Mouse (Mus musculus) lung, embryonic 15.5 days (tissue): Measurements from ENCODE around the gene Skap1. TPM values are rescaled to one million over a fixed set of nuclear protein-coding genes. Genes with fewer than 3 reads are reported as not detected.

Experiments
- ATAC-seq: fragments of 200-750 bp; cut with Nextera tagmentation; 2 replicates; pipeline ENCODE4 v1.8.0; 2017; ENCODE audit warnings: moderate number of reproducible peaks, borderline replicate concordance; ENCODE audit not compliant: low FRiP score, low TSS enrichment; ENCODE audit errors: extremely low read depth
- H3K27ac ChIP-seq: fragments of 300-500 bp; sonication (generic); 2 replicates; pipeline ENCODE4 v1.5.1; 2015; ENCODE audit warnings: moderate library complexity, mild to moderate bottlenecking, inconsistent platforms
- H3K27me3 ChIP-seq: fragments of 300-500 bp; sonication (generic); 2 replicates; pipeline ENCODE4 v1.6.1; 2015; ENCODE audit warnings: inconsistent platforms
- H3K36me3 ChIP-seq: fragments of 300-500 bp; sonication (generic); 2 replicates; pipeline ENCODE4 v1.6.1; 2015; ENCODE audit warnings: inconsistent platforms
- H3K4me1 ChIP-seq: fragments of 300-500 bp; sonication (generic); 2 replicates; pipeline ENCODE4 v1.6.1; 2015; ENCODE audit warnings: inconsistent platforms
- H3K4me2 ChIP-seq: fragments of 300-500 bp; sonication (generic); 2 replicates; pipeline ENCODE4 v1.6.1; 2015; ENCODE audit warnings: inconsistent platforms, mild to moderate bottlenecking, moderate library complexity
- H3K4me3 ChIP-seq: fragments of 300-500 bp; sonication (generic); 2 replicates; pipeline ENCODE4 v1.5.1; 2015; ENCODE audit warnings: mild to moderate bottlenecking, inconsistent platforms
- H3K9ac ChIP-seq: fragments of 300-500 bp; sonication (generic); 2 replicates; pipeline ENCODE4 v1.6.1; 2015; ENCODE audit warnings: inconsistent platforms
- H3K9me3 ChIP-seq: fragments of 300-500 bp; sonication (generic); 2 replicates; pipeline ENCODE4 v1.6.1; 2016; ENCODE audit warnings: inconsistent platforms
- WGBS: fragments of 180-500 bp; shearing (Covaris S2); methylation state at CpG from one replicate; pipeline ENCODE4 v1.1.7; 2015; 5-methylcytosine and 5-hydroxymethylcytosine counted together
- polyA plus RNA-seq: library from polyadenylated mRNA; unstranded; fragments of >200 nt; fragmentation: Nextera tagmentation; extraction: Ambion mirVana; gene quantifications from 2 replicates; pipeline ENCODE4 v1.2.1, GENCODE M21; 2015

The Skap1 gene
- polyA plus RNA-seq, 1 experiment from 2014 or later, result 6.6 TPM

DNA sequence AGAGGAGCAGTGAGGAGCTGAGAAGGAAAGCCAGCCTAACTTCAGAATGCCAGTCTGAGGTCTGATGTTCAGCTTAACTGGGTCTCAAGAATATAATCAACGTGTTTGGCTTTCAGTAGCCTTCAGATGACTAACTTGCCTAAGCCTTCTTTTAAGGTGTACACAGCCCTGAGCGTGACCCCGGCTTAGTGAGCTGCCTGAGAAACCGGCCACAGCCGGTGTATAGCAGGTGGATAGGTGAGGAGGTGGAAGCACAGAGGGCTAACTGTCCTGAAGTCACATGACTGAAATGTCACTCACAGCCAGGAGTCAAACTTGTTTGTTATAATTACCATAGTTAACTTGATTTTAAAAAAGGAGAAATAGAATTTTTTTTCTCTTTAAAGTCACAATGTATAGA is 175.4 kb downstream of the Skap1 start:
- ATAC-seq, result no peak
- no peak overlapping the region for H3K27ac ChIP-seq
- H3K4me3 ChIP-seq, result no peak overlapping the region
- H3K36me3 ChIP-seq, result no peaks in the 10 kb centered on the region
- no peaks in the 10 kb centered on the region; the same call in 1 of the 2 replicates for H3K27me3 ChIP-seq
- peaks cover 5% of the 10 kb centered on the region; the same call in 1 of the 2 replicates for H3K4me1 ChIP-seq
- 46% methylated on average over 5 of the region's 5 CpGs for WGBS
- no peak overlapping the region for H3K4me2 ChIP-seq
- H3K9ac ChIP-seq, result no peak overlapping the region
- H3K9me3 ChIP-seq, result no peaks in the 10 kb centered on the region

DNA sequence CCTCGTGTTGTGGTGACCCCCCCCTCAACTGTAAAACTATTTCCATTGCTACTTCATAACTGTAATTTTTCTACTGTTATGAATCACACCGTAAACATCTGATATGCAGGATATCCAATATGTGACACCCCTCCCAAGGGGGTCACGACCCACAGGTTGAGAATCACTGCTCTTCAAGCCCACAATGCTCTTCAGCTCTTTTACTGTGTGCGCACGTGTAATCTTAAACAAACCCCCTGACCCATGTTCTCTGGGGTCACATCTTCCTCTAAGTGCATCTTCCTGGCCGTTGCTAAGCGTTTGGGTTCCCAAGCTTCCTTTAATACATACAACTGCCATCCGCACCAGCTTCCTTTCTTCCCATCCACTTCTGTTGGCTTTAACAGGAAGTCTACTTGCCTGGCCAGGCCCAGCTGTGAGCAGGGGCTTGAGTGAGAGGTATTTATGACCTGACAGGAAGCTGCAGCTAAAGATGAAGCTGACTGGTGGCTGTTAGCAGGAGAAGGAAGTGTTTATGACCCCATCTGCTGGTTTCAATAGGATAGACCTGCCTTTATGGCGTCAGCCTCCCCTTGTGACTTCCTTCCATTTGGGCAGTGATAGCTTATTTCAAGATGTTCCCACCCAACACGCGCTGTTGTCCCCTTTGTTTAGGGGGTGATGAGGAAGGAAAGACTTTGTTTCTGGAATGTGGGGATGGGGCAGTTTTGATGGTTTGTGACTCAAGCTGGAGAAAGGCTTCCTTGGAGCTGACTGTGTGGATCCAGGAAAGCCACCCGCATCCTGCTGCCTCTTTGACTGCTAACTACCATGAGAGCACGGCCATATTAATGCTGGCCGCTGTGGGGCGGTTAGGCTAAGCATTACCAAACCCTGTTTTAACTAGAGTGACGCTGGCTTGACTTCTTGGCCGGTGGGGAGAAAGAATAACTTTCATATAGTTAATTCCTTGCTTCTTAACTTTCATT is 178.1 kb downstream of the Skap1 start:
- Histone ChIP-seq H3K4me2 (no peak overlapping the region), H3K9me3 (no peaks in the 10 kb centered on the region), H3K4me1 (peaks cover 22% of the 10 kb centered on the region; the same call in 1 of the 2 replicates), H3K27ac (peak overlapping the region; percentile 68), H3K36me3 (no peaks in the 10 kb centered on the region), H3K27me3 (no peaks in the 10 kb centered on the region), H3K4me3 (no peak overlapping the region), H3K9ac (no peak overlapping the region)
- WGBS, result 44% methylated on average over 17 of the region's 17 CpGs
- ATAC-seq, result peak; percentile 75

DNA sequence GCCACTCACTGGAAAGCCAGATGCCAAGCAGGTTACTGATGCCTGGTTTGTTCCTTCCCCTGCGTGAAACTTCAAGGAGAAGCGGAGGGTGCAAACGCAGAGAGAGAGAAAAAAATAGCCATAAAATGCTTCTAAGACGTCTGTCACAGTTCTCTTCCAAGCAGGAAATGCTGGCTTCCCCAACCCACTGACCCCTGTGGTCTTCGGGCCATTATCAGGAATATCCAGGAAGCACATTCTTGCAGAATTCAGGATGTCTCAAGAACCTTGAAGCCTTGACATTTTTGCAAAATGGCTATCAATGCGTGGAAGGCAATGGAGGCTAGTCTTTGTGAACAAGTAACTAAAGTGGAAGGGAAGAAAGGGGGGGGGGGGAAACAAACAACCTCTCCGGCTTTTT is 180.6 kb downstream of the Skap1 start:
- no peaks in the 10 kb centered on the region for H3K36me3 ChIP-seq
- 0 out of 2 replicates have a peak overlapping the region, but pooled peaks have one; percentile 8 for H3K27ac ChIP-seq
- no peak overlapping the region for H3K4me2 ChIP-seq
- WGBS, result 57% methylated on average over 7 of the region's 7 CpGs
- H3K9me3 ChIP-seq, result no peaks in the 10 kb centered on the region
- no peak for ATAC-seq
- no peak overlapping the region for H3K9ac ChIP-seq
- peaks cover 22% of the 10 kb centered on the region; the same call in 1 of the 2 replicates for H3K4me1 ChIP-seq
- H3K27me3 ChIP-seq, result no peaks in the 10 kb centered on the region
- no peak overlapping the region for H3K4me3 ChIP-seq

DNA sequence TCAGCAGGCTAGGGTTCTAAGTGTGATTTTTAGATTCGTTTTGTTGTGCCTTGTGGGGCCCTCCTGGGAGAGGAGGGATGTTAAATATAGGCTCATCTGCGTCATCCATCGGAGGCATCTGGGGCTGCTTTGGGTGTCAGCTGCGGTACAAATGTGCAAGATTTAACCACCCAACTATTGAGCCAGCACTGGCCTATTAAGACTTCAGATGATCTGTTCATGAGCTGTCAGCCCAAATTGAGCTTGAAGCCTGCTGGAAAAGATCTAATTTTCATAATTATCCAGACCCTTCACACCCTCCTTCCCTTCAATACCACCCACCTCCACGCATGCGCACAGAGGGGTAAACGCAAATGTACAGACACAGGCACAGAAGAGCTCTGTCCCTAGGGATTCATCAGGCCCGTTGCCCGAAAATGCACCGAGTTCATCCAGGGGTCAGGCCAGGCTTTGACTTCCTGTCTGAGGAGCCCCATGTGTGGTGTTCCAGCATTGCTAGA is 181.2 kb downstream of the Skap1 start:
- H3K9ac ChIP-seq, result no peak overlapping the region
- no peak overlapping the region for H3K27ac ChIP-seq
- H3K36me3 ChIP-seq, result no peaks in the 10 kb centered on the region
- no peak for ATAC-seq
- H3K27me3 ChIP-seq, result no peaks in the 10 kb centered on the region
- H3K4me3 ChIP-seq, result no peak overlapping the region
- H3K4me2 ChIP-seq, result no peak overlapping the region
- no peaks in the 10 kb centered on the region for H3K9me3 ChIP-seq
- peaks cover 22% of the 10 kb centered on the region; the same call in 1 of the 2 replicates for H3K4me1 ChIP-seq
- 43% methylated on average over 10 of the region's 10 CpGs for WGBS

DNA sequence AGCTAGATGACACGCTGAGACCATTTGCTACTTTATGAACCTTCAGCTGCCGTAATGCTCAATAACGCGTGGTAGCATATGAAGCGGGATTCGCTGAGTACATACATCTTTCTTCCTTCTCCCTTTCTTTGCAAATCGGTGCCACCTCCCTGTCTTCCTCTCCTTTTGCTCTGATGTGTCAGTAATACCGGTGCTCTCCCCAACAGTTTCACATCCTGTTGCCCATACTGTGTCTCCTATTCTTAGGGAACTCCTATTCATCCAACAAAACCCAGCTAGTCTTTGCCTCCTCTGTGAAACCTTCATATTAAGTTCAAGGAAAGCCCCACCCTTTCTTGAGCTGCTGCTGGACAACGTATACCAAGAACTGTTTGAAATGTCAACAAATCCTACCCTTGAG is 187.5 kb downstream of the Skap1 start:
- no peak for ATAC-seq
- Histone ChIP-seq H3K27me3 (no peaks in the 10 kb centered on the region; the same call in 1 of the 2 replicates), H3K4me2 (no peak overlapping the region), H3K9me3 (no peaks in the 10 kb centered on the region), H3K9ac (no peak overlapping the region), H3K36me3 (no peaks in the 10 kb centered on the region), H3K27ac (no peak overlapping the region), H3K4me3 (no peak overlapping the region), H3K4me1 (0 out of 2 replicates have a peak, but pooled peaks cover 1% of the 10 kb centered on the region)
- WGBS, result 79% methylated on average over 9 of the region's 9 CpGs

DNA sequence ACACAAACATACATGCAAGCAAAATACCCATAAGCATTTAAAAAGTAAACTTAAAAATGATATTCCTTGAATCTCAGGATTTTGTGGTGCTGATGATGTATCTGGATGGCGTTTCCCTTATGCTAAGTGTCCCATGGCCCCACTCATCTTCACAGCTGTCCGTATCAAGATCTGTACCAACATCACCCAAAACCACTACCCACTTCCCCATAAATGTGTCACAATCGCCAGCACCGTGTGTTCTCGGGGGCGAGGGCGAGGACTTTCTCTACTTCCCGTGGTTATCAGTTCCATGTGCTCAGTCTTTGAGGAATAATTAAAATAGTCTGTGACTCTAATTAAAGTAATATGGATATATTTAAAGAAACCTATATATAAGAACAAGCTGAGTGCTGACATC is 189.5 kb downstream of the Skap1 start:
- H3K27me3 ChIP-seq, result no peaks in the 10 kb centered on the region; the same call in 1 of the 2 replicates
- H3K9ac ChIP-seq, result no peak overlapping the region
- H3K4me3 ChIP-seq, result no peak overlapping the region
- no peak for ATAC-seq
- no peak overlapping the region for H3K27ac ChIP-seq
- H3K36me3 ChIP-seq, result no peaks in the 10 kb centered on the region
- 89% methylated on average over 8 of the region's 8 CpGs for WGBS
- H3K4me1 ChIP-seq, result 0 out of 2 replicates have a peak, but pooled peaks cover 3% of the 10 kb centered on the region
- no peaks in the 10 kb centered on the region for H3K9me3 ChIP-seq
- H3K4me2 ChIP-seq, result no peak overlapping the region

DNA sequence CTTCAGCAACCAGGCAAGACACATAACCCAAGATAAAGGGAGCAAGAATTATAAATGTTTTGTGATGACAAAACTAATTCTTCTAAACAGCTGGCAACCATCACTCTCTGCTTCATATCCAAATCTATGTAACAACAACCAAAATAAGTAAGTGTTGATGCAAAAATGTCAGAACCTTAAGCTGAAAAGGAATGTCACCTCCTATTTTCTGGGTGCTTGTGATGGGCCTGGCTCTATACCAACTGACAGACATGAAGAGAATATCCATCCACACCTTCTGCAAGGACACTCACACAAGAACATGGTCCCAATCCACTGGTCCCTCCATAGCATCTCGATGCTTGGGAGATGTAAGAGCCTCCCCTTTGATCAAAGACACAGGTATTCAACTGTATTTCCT is 194.0 kb downstream of the Skap1 start:
- peak; percentile 70 for ATAC-seq
- WGBS, result 39% methylated on average over 1 of the region's 1 CpGs
- peaks cover 9% of the 10 kb centered on the region; the same call in 1 of the 2 replicates for H3K27me3 ChIP-seq
- no peak overlapping the region for H3K9ac ChIP-seq
- H3K4me1 ChIP-seq, result 0 out of 2 replicates have a peak, but pooled peaks cover 3% of the 10 kb centered on the region
- no peak overlapping the region for H3K27ac ChIP-seq
- H3K4me3 ChIP-seq, result no peak overlapping the region
- H3K36me3 ChIP-seq, result no peaks in the 10 kb centered on the region
- H3K9me3 ChIP-seq, result no peaks in the 10 kb centered on the region
- H3K4me2 ChIP-seq, result no peak overlapping the region

DNA sequence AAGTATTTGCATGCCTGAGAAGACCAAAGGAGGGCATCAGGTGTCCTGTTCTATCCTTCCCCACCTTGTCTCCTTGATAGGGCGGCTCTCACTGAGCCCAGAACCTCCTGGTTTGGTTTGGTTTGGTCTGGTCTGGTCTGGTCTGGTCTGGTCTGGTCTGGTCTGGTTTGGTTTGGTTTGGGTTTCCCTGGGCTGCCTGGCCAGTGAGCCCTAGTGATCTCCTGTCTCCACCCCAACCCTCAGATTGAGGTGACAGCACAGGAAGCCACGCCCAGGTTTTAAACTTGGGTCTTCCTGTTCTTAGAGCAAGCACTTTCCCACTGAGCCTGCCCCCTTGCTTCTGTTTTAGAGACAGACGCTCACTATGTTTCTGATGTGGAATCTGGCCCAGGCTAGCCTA is 202.5 kb downstream of the Skap1 start:
- ATAC-seq, result no peak
- Histone ChIP-seq H3K9me3 (no peaks in the 10 kb centered on the region), H3K27ac (no peak overlapping the region), H3K4me1 (no peaks in the 10 kb centered on the region), H3K9ac (no peak overlapping the region), H3K4me2 (no peak overlapping the region), H3K27me3 (no peaks in the 10 kb centered on the region), H3K36me3 (no peaks in the 10 kb centered on the region), H3K4me3 (no peak overlapping the region)
- 60% methylated on average over 3 of the region's 3 CpGs for WGBS

DNA sequence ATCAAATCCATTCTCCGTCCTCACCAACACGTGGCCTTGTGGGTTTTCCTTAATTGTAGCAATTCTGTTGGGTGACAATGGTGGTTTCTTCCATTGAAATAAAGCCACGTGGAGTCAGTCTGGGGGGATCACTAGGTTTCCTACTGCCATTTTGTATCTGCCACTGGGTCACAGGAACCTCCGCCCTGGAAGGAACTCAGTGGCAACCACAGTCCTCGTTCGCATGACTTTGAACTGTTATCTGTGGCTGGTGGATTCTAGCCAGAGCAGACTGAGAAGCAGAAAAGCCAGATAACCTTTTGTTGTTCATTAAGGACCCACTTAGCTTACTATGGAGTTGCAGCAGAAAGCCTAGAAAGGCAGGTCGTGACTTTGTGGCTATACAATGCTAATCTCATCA is 204.0 kb downstream of the Skap1 start:
- H3K27ac ChIP-seq, result no peak overlapping the region
- H3K9me3 ChIP-seq, result no peaks in the 10 kb centered on the region
- H3K36me3 ChIP-seq, result no peaks in the 10 kb centered on the region
- H3K4me2 ChIP-seq, result no peak overlapping the region
- H3K4me1 ChIP-seq, result 0 out of 2 replicates have a peak, but pooled peaks cover under 1% of the 10 kb centered on the region
- WGBS, result 61% methylated on average over 7 of the region's 7 CpGs
- no peak overlapping the region for H3K9ac ChIP-seq
- H3K4me3 ChIP-seq, result no peak overlapping the region
- ATAC-seq, result no peak
- H3K27me3 ChIP-seq, result no peaks in the 10 kb centered on the region

DNA sequence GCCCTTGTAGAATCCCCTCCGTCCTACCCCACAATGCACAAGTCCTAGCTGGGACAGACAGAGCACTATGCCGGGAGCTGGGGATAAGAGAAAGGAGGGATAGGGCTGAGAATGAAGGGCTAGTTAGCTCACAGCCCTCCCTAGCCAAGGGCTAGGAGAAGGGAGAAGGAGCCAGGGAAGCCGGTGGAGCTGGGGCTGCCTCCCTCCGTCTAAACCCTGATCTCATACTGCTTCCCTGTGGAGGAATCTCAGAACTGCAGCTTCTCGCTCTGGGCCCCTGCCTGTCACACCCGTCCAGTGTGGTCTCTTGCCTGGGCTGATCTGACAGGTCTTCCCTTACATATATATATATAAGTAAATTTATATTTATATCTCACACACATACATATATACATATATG is 209.4 kb downstream of the Skap1 start:
- Histone ChIP-seq H3K9ac (peak overlapping the region; percentile 22; the same call in 1 of the 2 replicates), H3K9me3 (no peaks in the 10 kb centered on the region), H3K4me1 (peaks cover 20% of the 10 kb centered on the region), H3K27me3 (no peaks in the 10 kb centered on the region), H3K4me2 (peak overlapping the region; percentile 56), H3K27ac (no peak overlapping the region), H3K36me3 (no peaks in the 10 kb centered on the region), H3K4me3 (peak overlapping the region; percentile 21)
- ATAC-seq, result peak; percentile 79
- 5% methylated on average over 6 of the region's 6 CpGs for WGBS

DNA sequence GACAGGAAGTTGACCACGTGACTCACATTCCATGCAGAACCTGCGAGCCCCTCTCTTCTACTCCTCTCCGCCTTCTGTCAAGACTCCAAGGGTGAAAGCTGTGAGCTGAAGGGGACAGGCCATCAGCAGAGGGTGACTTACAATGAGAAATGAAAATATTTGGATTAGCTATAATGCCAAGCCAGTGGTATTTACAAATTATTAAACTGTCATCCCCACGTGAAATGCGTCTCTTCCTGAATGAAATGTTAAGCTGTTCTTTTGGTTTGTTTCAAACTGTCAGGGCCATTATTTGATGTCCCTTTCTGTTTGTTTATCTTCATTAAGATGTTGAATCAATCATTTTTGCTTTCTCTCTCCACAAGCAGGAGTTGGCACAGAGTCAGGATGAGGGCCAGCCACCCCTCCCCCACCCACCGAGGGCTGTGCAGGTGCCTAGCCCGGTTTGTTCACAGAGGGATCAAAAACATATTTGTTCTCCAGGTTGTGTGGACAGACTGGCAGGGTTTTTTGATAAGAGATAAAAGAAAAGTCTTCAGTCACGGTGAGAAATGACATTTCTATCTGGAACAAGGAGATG is 210.5 kb downstream of the Skap1 start:
- Histone ChIP-seq H3K4me2 (peak overlapping the region; percentile 37), H3K27ac (peak overlapping the region; percentile 37; the same call in 1 of the 2 replicates)

More for the DNA sequence above, 210.5 kb downstream of the Skap1 start:
- H3K27me3 ChIP-seq, result 0 out of 2 replicates have a peak, but pooled peaks cover under 1% of the 10 kb centered on the region
- H3K4me3 ChIP-seq, result no peak overlapping the region
- H3K9me3 ChIP-seq, result no peaks in the 10 kb centered on the region
- ATAC-seq, result no peak
- H3K4me1 ChIP-seq, result peaks cover 20% of the 10 kb centered on the region
- no peak overlapping the region for H3K9ac ChIP-seq
- WGBS, result 3% methylated on average over 8 of the region's 8 CpGs
- H3K36me3 ChIP-seq, result no peaks in the 10 kb centered on the region
